Mouse (Mus musculus): ENCODE results near the gene Ubb. TPM values are rescaled to one million over a fixed set of nuclear protein-coding genes. Genes with fewer than 3 reads are reported as not detected.

Ubb gene
- 3,973 and 4,569 TPM in 2 replicates for polyA plus RNA-seq (2012; rRNA removed)

GRCm38 (mm10) chr11:62550727-62551225, at the start of gene Ubb:
Gene Ubb, plus strand, starts transcription at chr11:62551171.

GRCm38 (mm10) chr11:62539089-62539890, 11.7 kb upstream of the Ubb start, which contains the start of gene Cenpv:
Gene Cenpv, minus strand, starts transcription at chr11:62539261.

GRCm38 (mm10) chr11:62573959-62574702, 23.2 kb downstream of the Ubb start, which contains the start of gene Trpv2:
Gene Trpv2, plus strand, starts transcription at chr11:62574486.

Other genes with a start within 250 kb of the Ubb start
- 6.1 and 7.8 TPM in 2 replicates for gene Pigl, start 92.7 kb upstream of the Ubb start, polyA plus RNA-seq (2012; rRNA removed)
- 148 and 152 TPM in 2 replicates for gene Ncor1, start 92.6 kb upstream of the Ubb start, polyA plus RNA-seq (2012; rRNA removed)
- 113 and 149 TPM in 2 replicates for gene Cenpv, start 11.9 kb upstream of the Ubb start, polyA plus RNA-seq (2012; rRNA removed)
- gene Trpv2, start 23.3 kb downstream of the Ubb start, polyA plus RNA-seq (2012; rRNA removed): 16.4 and 18.8 TPM in 2 replicates
- 15.6 and 16.8 TPM in 2 replicates for gene Lrrc75a, start 97.4 kb downstream of the Ubb start, polyA plus RNA-seq (2012; rRNA removed)
- 35.2 and 38.2 TPM in 2 replicates for gene Mmgt2, start 97.5 kb downstream of the Ubb start, polyA plus RNA-seq (2012; rRNA removed)
- 14.9 TPM in 2 replicates for gene Zfp287, start 180.7 kb downstream of the Ubb start, polyA plus RNA-seq (2012; rRNA removed)
- gene Gm10428, start 201.9 kb downstream of the Ubb start, polyA plus RNA-seq (2012; rRNA removed): not detected in 2 replicates
- 21.9 and 23.1 TPM in 2 replicates for gene Zfp286, start 238.3 kb downstream of the Ubb start, polyA plus RNA-seq (2012; rRNA removed)

All from central nervous system, embryonic 14 days (tissue).